Mouse (Mus musculus) thymus, postnatal 14 days (tissue): ENCODE measurements around the gene Nxpe2.

Source experiments
- DNase-seq: peaks from one replicate; pipeline ENCODE4 v3.0.0; 2021

Gene Nxpe2

DNA sequence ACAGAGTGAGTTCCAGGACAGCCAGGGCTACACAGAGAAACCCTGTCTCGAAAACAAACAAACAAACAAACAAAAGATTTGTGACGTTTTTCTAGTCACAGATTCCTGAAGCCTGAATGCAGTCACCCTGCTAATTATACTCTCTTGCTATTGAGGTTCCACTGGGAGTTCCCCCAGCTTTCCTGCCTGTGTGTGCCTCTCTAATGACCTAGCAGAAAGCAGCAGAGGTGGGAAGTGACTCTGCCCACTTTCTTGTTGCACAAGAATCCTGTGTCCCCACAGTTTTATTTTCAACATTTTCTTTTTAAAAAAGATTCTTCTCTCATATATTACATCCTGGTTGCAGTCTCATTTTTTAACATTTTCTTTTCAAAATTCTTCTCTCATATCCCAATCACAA is 58.5 kb downstream of the Nxpe2 start:
- DNase-seq, result no peak

DNA sequence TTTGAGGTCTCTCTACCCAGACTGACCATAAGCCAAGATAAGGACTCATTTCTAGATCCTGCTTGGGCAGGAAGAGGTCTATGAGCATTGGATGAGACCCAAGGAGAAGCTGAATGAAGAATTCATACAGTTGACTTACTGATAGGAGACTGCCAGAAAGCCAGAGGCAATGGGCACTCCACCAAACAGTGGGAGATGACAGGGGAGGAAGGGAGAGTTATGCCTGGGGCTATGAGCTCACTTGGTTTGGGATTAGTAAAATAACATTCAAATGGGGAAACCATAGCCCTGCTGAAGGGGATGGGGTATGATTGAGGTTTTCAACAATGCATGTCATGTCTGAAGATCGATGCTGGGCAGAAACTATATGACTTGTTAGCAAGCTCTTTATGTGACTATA is 63.0 kb downstream of the Nxpe2 start:
- no peak for DNase-seq

DNA sequence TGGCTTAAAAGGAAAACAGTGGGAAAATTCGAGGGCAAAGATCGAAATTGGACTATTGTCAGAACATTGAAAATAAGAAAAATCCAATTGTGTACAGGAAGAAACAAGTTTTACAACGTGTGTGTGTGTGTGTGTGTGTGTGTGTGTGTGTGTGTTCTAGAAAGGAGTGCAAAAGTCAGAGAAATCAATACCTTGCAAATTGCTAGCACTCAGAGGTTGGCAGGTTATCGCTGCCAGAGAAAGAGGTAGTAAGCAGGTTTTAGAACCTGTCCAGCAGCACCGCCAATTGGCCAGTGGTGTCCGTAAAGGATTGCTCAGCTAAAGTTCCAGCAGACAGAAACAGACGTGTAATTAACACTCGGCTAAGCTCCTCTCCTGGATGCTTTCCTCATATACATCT is 69.0 kb downstream of the Nxpe2 start:
- DNase-seq, result no peak

DNA sequence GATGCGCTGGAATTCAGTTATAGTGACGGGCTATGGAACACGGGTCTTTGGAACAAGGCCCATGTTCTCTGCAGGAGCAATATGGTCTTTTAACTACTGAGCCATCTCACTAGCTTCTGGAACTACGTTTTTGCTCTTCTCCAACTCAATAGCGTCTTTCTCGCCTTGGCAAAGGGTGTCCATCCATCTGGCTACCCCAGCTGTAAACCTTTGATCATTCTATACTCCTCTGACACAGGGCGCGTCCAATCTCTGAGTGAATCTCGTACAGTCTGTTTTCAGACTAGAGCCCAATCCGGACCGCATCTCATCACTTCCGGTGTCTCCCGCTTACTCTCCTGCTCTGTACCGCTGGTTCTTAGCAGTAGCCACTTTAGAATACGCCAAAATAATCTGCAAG is 76.4 kb downstream of the Nxpe2 start:
- DNase-seq, result no peak
